Mouse (Mus musculus) bone marrow, adult 2 months (tissue): ENCODE measurements around the gene Cmtm6.

Source experiments
- CTCF ChIP-seq: fragments of 200-500 bp; IDR thresholded peaks from 2 replicates; pipeline ENCODE4 v1.5.1; 2011; ENCODE audit warnings: low read length, control low read depth; ENCODE audit not compliant: control insufficient read depth, insufficient read depth
- POLR2A ChIP-seq: fragments of 200-500 bp; IDR thresholded peaks from 2 replicates; pipeline ENCODE4 v1.6.1; 2011; ENCODE audit warnings: low read depth, mild to moderate bottlenecking, control low read depth, low read length, borderline replicate concordance; ENCODE audit not compliant: control insufficient read depth

GRCm38 (mm10) chr9:114697926-114698325, 33.0 kb upstream of the Cmtm6 start:
- TF ChIP-seq POLR2A (no peak), CTCF (no peak)
